Mouse (Mus musculus) liver, embryonic 14.5 days (tissue): ENCODE data around the gene Rngtt. TPM values are rescaled to one million over a fixed set of nuclear protein-coding genes. Genes with fewer than 3 reads are reported as not detected.

Source experiments
- ATAC-seq: fragments of 200-750 bp; cut with Nextera tagmentation; 2 replicates; pipeline ENCODE4 v1.8.0; 2017; ENCODE audit warnings: moderate number of reproducible peaks, mild to moderate bottlenecking, moderate library complexity; ENCODE audit not compliant: insufficient read depth
- DNase-seq, 3 experiments: peaks; one replicate each; pipeline ENCODE4 v3.0.0-alpha.2; 2012 to 2013; ENCODE audit warnings: low read depth in 3 of 3, low spot score in 3 of 3
- H3K27ac ChIP-seq: fragments of 300-500 bp; sonication (generic); 2 replicates; pipeline ENCODE4 v1.5.1; 2014; ENCODE audit warnings: moderate library complexity, mild to moderate bottlenecking, control low read depth, inconsistent platforms
- H3K27me3 ChIP-seq: fragments of 300-500 bp; sonication (generic); 2 replicates; pipeline ENCODE4 v1.6.1; 2014; ENCODE audit warnings: mild to moderate bottlenecking, low read length, moderate library complexity; ENCODE audit not compliant: control insufficient read depth, insufficient read depth
- H3K36me3 ChIP-seq: fragments of 300-500 bp; sonication (generic); replicated peaks from 2 replicates; pipeline ENCODE4 v1.6.1; 2014; ENCODE audit warnings: low read depth; ENCODE audit not compliant: control insufficient read depth, insufficient read depth
- H3K4me1 ChIP-seq, 2 experiments: fragments of 200-500 bp in 1 of 2; fragments of 300-500 bp in 1 of 2; sonication (generic) in 1 of 2; replicated peaks; 2 replicates each; pipeline ENCODE4 v1.6.1; 2012 to 2014; ENCODE audit warnings: antibody characterized with exemption in 1 of 2, inconsistent platforms in 1 of 2, low read length in 1 of 2; ENCODE audit not compliant: control insufficient read depth in 2 of 2, insufficient read depth in 2 of 2
- H3K4me2 ChIP-seq: fragments of 300-500 bp; sonication (generic); 2 replicates; pipeline ENCODE4 v1.6.1; 2014; ENCODE audit warnings: low read depth, mild to moderate bottlenecking, control low read depth, moderate library complexity
- H3K4me3 ChIP-seq, 2 experiments: fragments of 200-500 bp in 1 of 2; fragments of 300-500 bp in 1 of 2; sonication (generic) in 1 of 2; 2 replicates each; pipeline ENCODE4 v1.5.1; 2012 to 2014; ENCODE audit warnings: low read depth in 2 of 2, low read length in 2 of 2, mild to moderate bottlenecking in 2 of 2, control low read depth in 1 of 2, inconsistent platforms in 1 of 2, moderate library complexity in 1 of 2; ENCODE audit not compliant: insufficient read depth in 1 of 2
- H3K9ac ChIP-seq: fragments of 300-500 bp; sonication (generic); replicated peaks from 2 replicates; pipeline ENCODE4 v1.6.1; 2014; ENCODE audit warnings: mild to moderate bottlenecking, control low read depth, moderate library complexity
- H3K9me3 ChIP-seq: fragments of 300-500 bp; sonication (generic); 2 replicates; pipeline ENCODE4 v1.6.1; 2016; ENCODE audit warnings: low read length, mixed read lengths; ENCODE audit not compliant: control insufficient read depth
- CTCF ChIP-seq: IDR thresholded peaks from 2 replicates; pipeline ENCODE4 v1.5.1; 2016; ENCODE audit warnings: antibody characterized with exemption, low read depth, control low read depth
- EP300 ChIP-seq: IDR thresholded peaks from 2 replicates; pipeline ENCODE4 v1.6.1; 2016; ENCODE audit warnings: antibody characterized with exemption, low read depth
- WGBS: fragments of 180-500 bp; shearing (Covaris S2); extraction: QIAGEN DNeasy Blood & Tissue Kit; methylation state at CpG from one replicate; pipeline ENCODE4 v1.1.7; 2014; ENCODE audit not compliant: insufficient replicate concordance; 5-methylcytosine and 5-hydroxymethylcytosine counted together
- microRNA-seq: library from miRNA; unstranded; fragments of <30 nt; microRNA quantifications from one replicate; pipeline ENCODE4, GENCODE M21; 2016
- polyA plus RNA-seq, 2 experiments: library from polyadenylated mRNA; depleted of rRNA in 1 of 2; stranded (reverse) in 1 of 2; unstranded in 1 of 2; fragments of >200 nt; fragmentation: Nextera tagmentation in 1 of 2; extraction: Ambion mirVana in 1 of 2; gene quantifications; 2 replicates each; pipeline versions ENCODE4 v1.2.1 to v1.2.3; 2012 to 2014

Gene Rngtt
- polyA plus RNA-seq, 2 experiments: 4.3 to 12.6 TPM

- no peak overlapping the region for H3K9ac ChIP-seq
- ATAC-seq (no peak), DNase-seq (no peak)
- no peak overlapping the region for H3K4me2 ChIP-seq
- no peak overlapping the region for H3K4me3 ChIP-seq
- TF ChIP-seq CTCF (no peak), EP300 (no peak)
- H3K27ac ChIP-seq: no peak overlapping the region
- 71% methylated on average over 11 of the region's 11 CpGs for WGBS
- H3K4me1 ChIP-seq: no peaks in the 10 kb centered on the region
- H3K9me3 ChIP-seq: no peaks in the 10 kb centered on the region
- no peaks in the 10 kb centered on the region for H3K27me3 ChIP-seq
- no peaks in the 10 kb centered on the region for H3K36me3 ChIP-seq
These were observed 236.2 kb downstream of the Rngtt start for GRCm38 (mm10) chr4:33546278-33546677.

GRCm38 (mm10) chr4:33547315-33547929 is 237.3 kb downstream of the Rngtt start:
- no peaks in the 10 kb centered on the region for H3K27me3 ChIP-seq
- H3K4me2 ChIP-seq: no peak overlapping the region
- DNase-seq: no peak
- H3K9ac ChIP-seq: no peak overlapping the region
- 51% methylated on average over 8 of the region's 8 CpGs for WGBS
- H3K4me1 ChIP-seq: no peaks in the 10 kb centered on the region
- H3K9me3 ChIP-seq: no peaks in the 10 kb centered on the region
- H3K36me3 ChIP-seq: no peaks in the 10 kb centered on the region
- no peak overlapping the region for H3K4me3 ChIP-seq
- H3K27ac ChIP-seq: no peak overlapping the region
- ATAC-seq: no peak
- no peak for TF ChIP-seq CTCF
- TF ChIP-seq EP300: no peak

- DNase-seq (no peak), ATAC-seq (no peak)
- peaks cover 2% of the 10 kb centered on the region for H3K27me3 ChIP-seq
- WGBS: 29% methylated on average over 5 of the region's 5 CpGs
- H3K4me2 ChIP-seq: no peak overlapping the region
- no peak overlapping the region for H3K4me3 ChIP-seq
- no peaks in the 10 kb centered on the region for H3K9me3 ChIP-seq
- no peaks in the 10 kb centered on the region for H3K36me3 ChIP-seq
- no peaks in the 10 kb centered on the region for H3K4me1 ChIP-seq
- H3K9ac ChIP-seq: no peak overlapping the region
- H3K27ac ChIP-seq: no peak overlapping the region
- TF ChIP-seq EP300: no peak
- TF ChIP-seq CTCF: no peak
These were observed 239.5 kb downstream of the Rngtt start for GRCm38 (mm10) chr4:33549606-33550005.

Small RNAs within 50 kb of the gene (microRNA-seq; reads per million reads assigned to microRNA genes)
- gene Mir8118: 2.5 reads per million

Other genes starting within 250 kb of the Rngtt start
- 0.05 and 0.06 TPM in 2 replicates for gene Gabrr2, start 247.3 kb upstream of the Rngtt start, polyA plus RNA-seq (2012; rRNA removed)
- gene Gabrr2, start 247.3 kb upstream of the Rngtt start, polyA plus RNA-seq (2014; fragmentation: Nextera tagmentation; extraction: Ambion mirVana): not detected in 2 replicates
- 0.01 TPM in 1 of 2 replicates, not detected in the other for gene Gabrr1, start 177.8 kb upstream of the Rngtt start, polyA plus RNA-seq (2012; rRNA removed)
- not detected in 2 replicates for gene Gabrr1, start 177.8 kb upstream of the Rngtt start, polyA plus RNA-seq (2014; fragmentation: Nextera tagmentation; extraction: Ambion mirVana)
- 0.15 and 0.25 TPM in 2 replicates for gene Pm20d2, start 120.6 kb upstream of the Rngtt start, polyA plus RNA-seq (2012; rRNA removed)
- gene Pm20d2, start 120.6 kb upstream of the Rngtt start, polyA plus RNA-seq (2014; fragmentation: Nextera tagmentation; extraction: Ambion mirVana): 0.09 and 0.13 TPM in 2 replicates
- 0.06 TPM in 2 replicates for gene Srsf12, start 101.3 kb upstream of the Rngtt start, polyA plus RNA-seq (2012; rRNA removed)
- gene Srsf12, start 101.3 kb upstream of the Rngtt start, polyA plus RNA-seq (2014; fragmentation: Nextera tagmentation; extraction: Ambion mirVana): 0.24 TPM in 1 of 2 replicates, not detected in the other
- gene Pnrc1, start 20.1 kb upstream of the Rngtt start, polyA plus RNA-seq (2012; rRNA removed): 11.3 and 17.8 TPM in 2 replicates
- 30.9 and 37.4 TPM in 2 replicates for gene Pnrc1, start 20.1 kb upstream of the Rngtt start, polyA plus RNA-seq (2014; fragmentation: Nextera tagmentation; extraction: Ambion mirVana)